Mouse (Mus musculus) v-Abl transformed pro-B cells (cell line): ENCODE results near the gene Rgs17.

ENCODE experiments used
- in situ Hi-C, 2 experiments: fragments of 400-800 bp; cut with MboI; formaldehyde crosslinking; loops; one replicate each; pipeline ENCODE4 v1.15.1; 2025; ENCODE audit not compliant: unreplicated experiment in 2 of 2

Rgs17 gene

DNA sequence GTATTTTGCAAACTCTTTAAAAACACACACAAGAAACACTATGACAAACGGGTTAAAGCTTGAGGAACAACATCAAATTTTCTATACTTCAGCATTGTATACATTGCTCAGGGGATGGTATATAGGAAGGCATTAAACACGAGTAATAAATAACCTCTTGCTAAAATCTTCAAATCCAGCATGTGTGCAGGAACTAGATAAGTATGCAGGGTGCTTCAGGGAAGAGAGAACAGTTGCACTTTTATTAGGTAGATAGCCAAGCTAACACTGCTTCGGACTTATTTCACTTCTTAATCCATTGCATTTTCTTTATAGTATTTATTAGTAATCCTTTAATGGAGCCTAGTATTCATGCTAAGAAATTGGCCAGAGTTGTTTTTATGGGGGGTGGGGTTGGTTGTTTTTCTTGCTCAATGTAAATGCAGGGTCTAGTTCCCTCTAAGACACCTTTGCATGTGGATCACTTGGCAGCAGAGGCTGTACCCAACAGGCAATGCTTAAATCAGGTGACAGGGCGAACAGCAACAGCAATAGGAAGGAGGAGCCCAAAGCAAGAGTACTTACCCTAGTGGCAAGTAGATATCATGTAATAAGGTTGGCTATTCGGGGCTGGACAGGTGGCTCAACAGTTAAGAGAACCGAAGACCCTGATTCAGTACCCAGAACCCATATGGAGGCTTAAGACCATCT, 95.7 kb downstream of the Rgs17 start:
- in situ Hi-C loops, result loop anchor here in 1 of 2 experiments (10.0 kb wide), 1 partner anchor 1852 kb away; the partner anchor contains the start of gene Mthfd1l

- in situ Hi-C loops, result loop anchor here (10.0 to 25.0 kb wide), 5 partner anchors 637 to 1963 kb away; partner anchors contain the start of genes Ginm1 (in 2 of the 2), Ppil4 (in 2 of the 2) and Mthfd1l (in 1 of the 2)
Measured at GRCm38 (mm10) chr10:5824779-5825178, 97.4 kb downstream of the Rgs17 start.

DNA sequence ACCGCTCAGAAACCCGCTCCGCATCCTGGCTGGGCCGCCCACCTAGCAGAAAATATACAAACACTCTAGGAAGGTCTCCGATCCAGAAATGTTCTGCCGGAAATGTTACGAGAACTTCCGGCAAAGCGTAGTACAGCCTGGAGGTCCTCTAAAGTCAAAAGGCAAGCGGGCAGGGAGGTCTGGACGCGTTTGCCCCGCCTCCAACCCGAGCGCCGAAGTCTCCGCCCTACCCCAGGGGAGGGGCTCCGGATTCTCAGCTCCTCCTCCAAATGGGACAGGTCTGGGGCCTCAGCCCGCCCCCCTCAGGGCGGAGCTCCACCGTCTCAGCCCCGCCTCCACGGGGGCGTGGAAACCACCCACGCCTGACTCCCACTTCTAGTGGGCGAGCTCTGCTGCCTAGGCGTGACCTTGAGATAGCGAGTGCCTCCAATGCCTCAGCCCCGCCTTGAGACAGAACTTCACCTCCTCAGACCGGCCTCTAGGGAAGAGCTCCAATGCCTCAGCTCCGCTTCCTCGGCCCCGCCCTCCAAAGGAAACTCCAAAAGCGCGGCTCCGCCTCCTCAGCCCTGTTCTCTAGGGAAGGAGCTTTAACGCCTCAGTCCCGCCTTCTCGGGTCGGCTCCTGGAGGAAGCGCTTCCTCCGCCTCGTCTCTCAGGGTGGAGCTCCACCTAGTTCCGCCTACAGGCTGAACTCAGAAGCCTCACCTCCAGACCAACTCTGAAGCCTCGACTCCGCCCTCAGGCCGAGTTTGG, 98.3 kb downstream of the Rgs17 start, which contains the start of gene Mtrf1l:
Gene Mtrf1l, minus strand, starts transcription at position 171 of the 752 bp plus-strand sequence.
- in situ Hi-C loops, result loop anchor here (10.0 to 25.0 kb wide), 5 partner anchors 637 to 1963 kb away; partner anchors contain the start of genes Ginm1 (in 2 of the 2), Ppil4 (in 2 of the 2) and Mthfd1l (in 1 of the 2)

- in situ Hi-C loops, result loop anchor here (10.0 to 25.0 kb wide), 5 partner anchors 636 to 1964 kb away; partner anchors contain the start of genes Ginm1 (in 2 of the 2), Ppil4 (in 2 of the 2) and Mthfd1l (in 1 of the 2)
Measured at GRCm38 (mm10) chr10:5823291-5823739, 98.9 kb downstream of the Rgs17 start.

DNA sequence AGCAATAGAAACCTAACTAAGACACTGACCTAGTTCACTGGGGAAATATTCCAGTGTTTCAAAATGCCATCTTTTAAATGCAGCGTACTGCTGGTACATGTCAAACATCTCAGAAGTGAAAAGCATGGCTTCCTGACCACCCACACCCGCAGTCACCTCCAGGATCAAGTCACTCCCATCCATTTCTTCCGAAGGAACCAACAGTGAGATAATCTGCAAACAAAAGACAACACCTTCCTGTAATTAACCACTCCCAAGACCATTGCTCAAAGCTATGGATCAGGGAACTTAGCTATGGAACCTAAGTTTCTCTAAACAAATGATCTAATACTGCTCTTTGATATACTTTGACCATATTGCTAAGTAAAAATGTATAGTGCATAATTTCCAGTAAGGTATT, 103.4 kb downstream of the Rgs17 start:
- in situ Hi-C loops, result loop anchor here (10.0 to 25.0 kb wide), 5 partner anchors 631 to 1969 kb away; partner anchors contain the start of genes Ginm1 (in 2 of the 2) and Ppil4 (in 2 of the 2)

DNA sequence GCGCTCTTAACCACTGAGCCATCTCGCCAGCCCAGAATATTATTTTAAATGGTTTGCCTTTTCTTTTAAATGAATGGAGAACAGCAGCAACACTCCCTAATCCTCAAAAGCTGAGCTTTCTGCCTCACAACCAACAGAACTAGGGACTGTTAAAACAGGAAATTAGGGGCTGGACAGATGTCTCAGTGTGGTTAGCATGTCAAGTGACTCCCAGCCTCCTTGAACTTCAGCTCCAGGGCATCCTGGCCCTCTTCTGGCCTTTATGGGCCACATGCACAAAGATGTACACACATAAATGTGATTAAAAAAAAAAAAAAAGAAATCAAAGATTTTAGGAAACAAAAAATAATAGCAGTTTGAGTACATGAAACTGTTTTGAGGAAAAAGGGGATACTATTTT, 106.2 kb downstream of the Rgs17 start:
- in situ Hi-C loops, result loop anchor here (10.0 to 25.0 kb wide), 5 partner anchors 629 to 1971 kb away; partner anchors contain the start of genes Ginm1 (in 2 of the 2) and Ppil4 (in 2 of the 2)

- in situ Hi-C loops, result loop anchor here (10.0 to 25.0 kb wide), 5 partner anchors 626 to 1974 kb away; partner anchors contain the start of genes Ginm1 (in 2 of the 2) and Ppil4 (in 2 of the 2)
Measured at GRCm38 (mm10) chr10:5813724-5814123, 108.5 kb downstream of the Rgs17 start.

DNA sequence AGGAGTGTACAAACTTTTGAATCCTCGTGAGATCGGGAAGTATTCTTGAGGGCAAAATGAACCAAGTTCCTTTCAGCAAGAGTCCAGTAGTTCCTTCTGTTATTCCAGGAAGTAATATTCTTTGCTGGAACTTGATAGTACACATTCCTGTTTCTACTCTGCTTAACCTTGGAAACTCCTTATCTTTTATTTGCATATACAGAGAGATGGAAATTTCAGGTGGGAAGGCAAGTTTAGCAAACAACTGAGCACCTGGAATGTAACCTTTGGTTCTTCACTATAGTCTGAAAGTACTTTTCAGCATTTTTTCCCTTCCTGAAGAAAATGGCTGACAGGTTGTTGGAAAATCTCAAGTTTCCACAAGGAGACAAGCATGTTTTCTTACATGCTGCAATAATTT, 114.5 kb downstream of the Rgs17 start:
- in situ Hi-C loops, result loop anchor here (10.0 to 25.0 kb wide), 5 partner anchors 603 to 1980 kb away; partner anchors contain the start of genes Ginm1 (in 2 of the 2) and Ppil4 (in 2 of the 2)

- in situ Hi-C loops, result loop anchor here (10.0 to 25.0 kb wide), 5 partner anchors 602 to 1980 kb away; partner anchors contain the start of genes Ginm1 (in 2 of the 2) and Ppil4 (in 2 of the 2)
Measured at GRCm38 (mm10) chr10:5806996-5807395, 115.2 kb downstream of the Rgs17 start.

DNA sequence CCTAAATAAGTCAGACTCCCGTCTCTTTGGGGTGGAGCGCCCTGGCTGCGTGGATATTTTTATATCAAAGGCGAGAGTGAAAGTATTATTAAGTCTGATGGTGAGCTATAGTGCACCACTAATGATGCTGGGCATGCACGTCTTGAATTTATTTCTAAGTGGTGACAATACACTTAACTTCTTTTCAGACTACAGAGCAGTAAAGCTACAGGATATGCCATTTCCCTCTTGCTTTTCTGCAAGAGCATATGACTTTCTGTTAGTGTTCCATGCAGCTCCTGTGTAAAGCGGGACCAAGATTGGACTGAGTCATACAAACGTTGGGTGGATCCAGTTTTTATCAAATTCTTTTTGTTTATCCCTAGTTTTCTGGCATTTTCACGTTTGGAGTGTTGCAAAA, 115.8 kb downstream of the Rgs17 start:
- in situ Hi-C loops, result loop anchor here (10.0 to 25.0 kb wide), 5 partner anchors 602 to 1981 kb away; partner anchors contain the start of genes Ginm1 (in 2 of the 2) and Ppil4 (in 2 of the 2)

DNA sequence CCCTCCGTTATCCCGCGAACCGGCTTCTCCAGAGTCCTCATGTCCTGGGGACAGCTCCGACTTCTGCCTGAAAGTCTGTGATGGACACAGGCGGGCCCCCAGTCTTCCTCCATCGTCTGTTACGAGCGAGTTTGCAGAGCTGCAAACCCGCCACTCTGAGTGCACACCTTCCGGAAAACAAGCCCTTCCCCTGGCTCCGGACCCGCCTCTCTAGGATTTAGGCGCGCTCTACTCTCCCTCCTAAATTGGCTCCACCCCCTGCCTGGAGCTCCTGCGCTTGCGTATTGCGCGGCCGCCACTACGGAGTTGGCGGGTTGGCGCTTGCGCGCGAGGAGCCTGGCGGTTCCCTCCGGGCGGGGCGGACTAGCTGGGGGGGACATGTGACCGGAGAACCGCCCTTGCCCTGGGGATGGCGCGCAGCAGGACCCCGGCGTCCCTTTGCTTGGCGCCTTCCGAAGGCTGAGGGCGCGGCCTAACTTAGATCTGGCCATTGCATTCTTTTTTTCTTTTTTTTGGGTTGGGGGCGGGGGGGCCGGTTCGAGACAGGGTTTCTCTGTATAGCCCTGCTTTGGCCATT, 116.4 kb downstream of the Rgs17 start:
- in situ Hi-C loops, result loop anchor here (10.0 to 25.0 kb wide), 5 partner anchors 601 to 1981 kb away; partner anchors contain the start of genes Ginm1 (in 2 of the 2) and Ppil4 (in 2 of the 2)

- in situ Hi-C loops, result loop anchor here (10.0 to 25.0 kb wide), 5 partner anchors 600 to 1982 kb away; partner anchors contain the start of genes Ginm1 (in 2 of the 2) and Ppil4 (in 2 of the 2)
Measured at GRCm38 (mm10) chr10:5805243-5805730, 116.9 kb downstream of the Rgs17 start, which contains the start of gene Fbxo5. Gene Fbxo5 (minus strand): TSS chr10:5805600.

DNA sequence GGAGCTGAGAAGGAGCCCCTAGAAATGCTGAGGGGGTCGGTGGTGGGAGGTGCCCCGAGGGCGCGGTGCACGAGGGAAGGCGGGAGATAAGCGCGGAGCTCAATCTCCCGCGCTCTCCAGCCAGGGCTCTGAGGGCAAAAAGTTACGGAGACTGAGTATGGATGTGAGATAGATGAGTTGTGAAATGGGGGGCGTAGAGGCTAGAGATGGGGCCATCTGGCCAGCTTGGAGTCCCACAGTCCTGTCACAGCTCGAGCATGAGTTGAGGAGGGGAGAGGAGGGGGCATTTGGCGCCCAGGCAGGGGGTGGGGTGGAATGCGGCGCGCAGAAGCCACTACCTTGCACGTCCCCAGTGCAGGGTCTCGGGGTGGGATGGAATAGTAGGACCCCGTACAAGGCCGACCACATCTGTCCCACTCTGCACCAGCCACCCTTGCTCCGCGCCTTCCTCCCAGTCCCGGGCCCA, 117.5 kb downstream of the Rgs17 start:
- in situ Hi-C loops, result loop anchor here (5.0 to 25.0 kb wide), 6 partner anchors 38 to 1983 kb away; partner anchors contain the start of genes Ginm1 (in 2 of the 2) and Ppil4 (in 2 of the 2)

- in situ Hi-C loops, result loop anchor here (5.0 to 25.0 kb wide), 6 partner anchors 39 to 1984 kb away; partner anchors contain the start of genes Ginm1 (in 2 of the 2) and Ppil4 (in 2 of the 2)
Measured at GRCm38 (mm10) chr10:5803739-5804138, 118.5 kb downstream of the Rgs17 start.

- in situ Hi-C loops, result loop anchor here (5.0 to 25.0 kb wide), 6 partner anchors 39 to 1984 kb away; partner anchors contain the start of genes Ginm1 (in 2 of the 2) and Ppil4 (in 2 of the 2)
Measured at GRCm38 (mm10) chr10:5802866-5803265, 119.3 kb downstream of the Rgs17 start.

- in situ Hi-C loops, result loop anchor here (5.0 to 25.0 kb wide), 6 partner anchors 42 to 1987 kb away; partner anchors contain the start of genes Ginm1 (in 2 of the 2) and Ppil4 (in 2 of the 2)
Measured at GRCm38 (mm10) chr10:5800490-5800889, 121.7 kb downstream of the Rgs17 start.

DNA sequence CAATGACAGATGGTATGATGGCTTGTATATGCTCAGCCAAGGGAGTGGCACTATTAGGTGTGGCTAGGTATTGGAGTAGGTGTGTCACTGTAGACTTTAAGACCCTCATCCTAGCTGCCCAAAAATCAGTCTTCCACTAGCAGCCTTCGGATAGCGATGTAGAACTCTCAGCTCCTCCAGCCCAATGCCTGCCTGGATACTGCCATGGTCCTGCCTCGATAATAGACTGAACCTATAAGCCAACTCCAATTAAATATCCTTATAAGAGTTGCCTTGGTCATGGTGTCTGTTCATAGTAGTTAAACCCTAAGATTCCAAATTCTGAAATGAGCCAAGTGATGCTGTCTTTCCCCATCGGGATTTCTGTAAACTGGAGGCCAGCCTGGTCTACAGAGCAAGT, 124.1 kb downstream of the Rgs17 start:
- in situ Hi-C loops, result loop anchor here in 1 of 2 experiments (10.0 kb wide), 1 partner anchor 1813 kb away; no protein-coding TSS in a partner anchor

GRCm38 (mm10) chr10:5790657-5791056, 131.5 kb downstream of the Rgs17 start:
- in situ Hi-C loops, result loop anchor here in 1 of 2 experiments (5.0 to 10.0 kb wide), 3 partner anchors 47 to 1806 kb away; no protein-coding TSS in a partner anchor
